Mouse (Mus musculus): ENCODE measurements around the gene Wwc1.
"Not testable (repeated sequence)": the region's sequence is repeated elsewhere in the genome, so short reads cannot be mapped to it uniquely, and the experiment has no call there.

The Wwc1 gene

DNA sequence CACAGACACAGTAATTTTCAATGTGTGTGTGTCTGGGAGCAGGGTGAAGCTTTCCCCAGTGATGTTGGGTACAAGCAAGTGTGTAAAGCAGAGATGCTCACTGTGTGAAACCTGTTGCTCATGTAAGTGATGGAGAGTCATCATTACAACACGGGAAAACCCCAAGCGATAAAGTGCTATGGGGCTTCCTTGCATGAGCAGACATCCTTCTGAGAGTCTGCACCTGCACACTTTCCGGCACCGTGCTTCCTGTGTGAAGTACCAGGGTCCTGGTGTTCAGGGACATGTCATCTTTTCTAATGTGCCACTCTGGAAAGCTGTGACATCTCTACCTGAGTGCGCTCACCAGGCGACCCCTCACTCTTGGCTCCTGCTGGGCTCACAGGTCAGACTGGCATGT is 97.5 kb downstream of the Wwc1 start:
- in situ Hi-C loops (cut with MboI, MseI) = no loop called here

- in situ Hi-C loops (cut with MboI, MseI) = no loop called here
These were observed 101.8 kb downstream of the Wwc1 start for GRCm38 (mm10) chr11:35878559-35878897.

GRCm38 (mm10) chr11:35877651-35878558 is 102.4 kb downstream of the Wwc1 start:
- in situ Hi-C loops (cut with MboI, MseI) = no loop called here

GRCm38 (mm10) chr11:35873624-35874244 is 106.6 kb downstream of the Wwc1 start:
- in situ Hi-C loops (cut with MboI, MseI) = no loop called here

DNA sequence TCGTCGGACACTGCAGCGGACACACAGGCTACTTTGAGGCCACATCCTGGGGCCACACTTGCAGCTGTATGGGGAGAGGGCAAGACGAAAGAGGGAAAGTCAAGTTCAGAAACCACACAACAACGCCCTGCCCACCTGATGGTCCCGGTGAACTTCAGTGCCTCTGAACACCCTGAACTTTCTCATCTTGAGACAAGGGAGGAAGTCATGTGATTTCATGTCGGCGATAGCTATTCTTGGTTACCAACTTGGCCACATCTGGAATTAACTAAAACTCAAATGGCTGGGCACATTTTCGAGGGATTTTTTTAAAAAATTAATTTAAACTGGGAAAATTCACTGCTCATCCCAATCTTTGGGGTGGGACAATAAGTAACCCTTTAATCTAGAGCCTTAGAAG is 109.4 kb downstream of the Wwc1 start:
- in situ Hi-C loops (cut with MboI, MseI) = no loop called here

DNA sequence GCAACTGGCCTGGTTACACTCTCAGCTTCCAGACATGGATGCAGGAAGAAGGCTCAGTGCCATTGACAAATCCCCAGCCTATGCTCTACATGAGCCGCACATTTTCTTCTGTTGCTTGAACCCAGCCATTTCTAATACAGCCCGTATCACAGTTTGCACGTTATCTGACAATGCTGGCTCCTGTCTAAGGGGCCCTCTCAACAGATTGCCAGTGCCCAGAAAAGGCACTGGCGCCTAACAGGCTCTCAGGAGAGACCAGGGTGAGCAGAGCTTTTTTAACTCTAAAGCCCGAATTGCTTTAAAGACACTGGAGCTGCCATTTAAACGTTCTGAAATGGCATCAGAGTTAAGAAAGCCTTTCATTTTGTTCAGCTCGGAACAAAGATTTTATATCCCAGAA is 114.2 kb downstream of the Wwc1 start:
- in situ Hi-C loops (cut with MboI, MseI) = no loop called here

GRCm38 (mm10) chr11:35864981-35865604 is 115.2 kb downstream of the Wwc1 start:
- in situ Hi-C loops (cut with MboI, MseI) = no loop called here

DNA sequence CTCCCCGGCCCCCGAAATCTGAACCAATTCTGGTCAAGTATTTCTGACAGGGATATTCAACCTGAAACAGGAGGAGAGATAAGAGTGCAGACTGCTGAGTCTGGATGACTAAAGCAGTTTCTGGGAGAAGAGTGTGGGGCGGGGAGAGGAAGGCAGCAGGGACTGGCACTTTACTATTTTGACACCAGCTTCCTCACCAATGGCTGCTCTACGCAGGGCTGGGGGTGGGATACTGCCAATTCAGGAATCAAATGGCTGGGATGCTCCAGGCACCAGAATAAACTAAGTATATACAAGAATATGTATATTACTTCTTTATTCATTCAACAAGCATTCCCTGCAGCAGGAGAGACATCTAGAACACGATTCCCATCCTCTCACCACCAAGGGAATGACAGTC is 116.7 kb downstream of the Wwc1 start:
- in situ Hi-C loops (cut with MboI, MseI) = no loop called here

DNA sequence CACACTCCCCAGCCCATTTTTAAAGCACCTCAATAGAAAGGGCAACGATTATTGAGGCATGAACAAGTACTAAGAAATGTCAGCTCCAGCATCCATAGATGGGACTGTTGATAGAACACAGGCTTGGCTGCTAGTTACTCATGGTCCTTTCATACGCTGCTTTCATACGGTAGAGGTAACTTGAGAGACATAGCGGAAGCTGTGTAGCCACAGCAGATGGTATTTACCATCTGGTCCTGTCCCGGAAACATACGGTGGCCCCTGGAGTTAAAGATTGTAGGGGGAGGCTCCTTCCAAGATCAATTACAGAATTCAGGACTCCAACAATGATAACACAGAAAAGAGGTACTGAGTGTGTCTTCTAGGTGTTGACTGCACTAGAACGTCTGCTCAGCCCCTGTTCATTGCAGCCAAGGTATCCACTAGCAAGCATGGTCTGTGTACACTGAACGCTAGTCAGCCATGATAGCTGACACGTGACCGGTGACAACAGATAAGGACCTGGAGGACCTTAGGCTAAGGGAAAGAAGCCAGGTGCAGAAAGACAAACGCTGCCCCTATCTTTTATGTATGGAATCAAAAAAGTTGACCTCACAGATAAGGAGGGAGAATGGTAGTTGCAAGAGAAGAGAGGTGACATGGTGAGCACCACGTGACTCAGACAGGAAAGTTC is 122.8 kb downstream of the Wwc1 start:
- in situ Hi-C loops (cut with MboI, MseI) = loop anchor here (10.0 kb wide), 1 partner anchor 147 kb away; no protein-coding TSS in a partner anchor

DNA sequence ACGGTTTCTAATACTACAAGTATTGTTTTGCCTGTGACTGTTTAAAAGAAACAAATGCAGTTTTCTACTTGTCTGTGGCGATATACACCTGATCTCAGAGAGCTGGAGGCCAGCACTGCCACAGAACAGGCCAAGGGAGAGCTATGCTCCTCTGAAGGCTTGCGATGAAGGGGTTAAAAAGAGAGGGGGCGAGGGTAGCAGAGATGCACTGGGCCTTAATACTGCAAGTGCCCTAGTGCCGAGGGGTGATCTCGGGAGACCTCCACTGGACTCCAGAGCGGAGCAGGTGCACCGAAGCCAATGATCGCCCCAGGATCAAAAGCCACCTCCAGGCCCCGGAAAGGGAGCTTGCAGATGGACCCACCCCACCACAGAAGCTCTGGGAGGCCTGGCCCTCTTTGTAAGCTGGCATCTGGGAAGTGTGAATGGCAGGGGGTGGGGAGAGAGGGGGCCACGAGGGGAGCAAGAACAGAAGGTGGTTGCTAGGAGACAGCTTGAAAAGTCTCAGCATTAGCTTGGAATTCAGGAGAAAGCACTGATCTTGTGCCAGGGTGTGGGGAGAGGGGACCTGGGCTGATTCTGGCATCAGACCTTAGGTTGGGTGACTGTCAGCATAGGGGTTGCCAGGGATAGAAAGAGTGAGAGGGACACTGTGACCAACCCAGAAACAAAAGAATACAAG is 123.8 kb downstream of the Wwc1 start:
- in situ Hi-C loops (cut with MboI, MseI) = loop anchor here (10.0 kb wide), 1 partner anchor 148 kb away; no protein-coding TSS in a partner anchor

DNA sequence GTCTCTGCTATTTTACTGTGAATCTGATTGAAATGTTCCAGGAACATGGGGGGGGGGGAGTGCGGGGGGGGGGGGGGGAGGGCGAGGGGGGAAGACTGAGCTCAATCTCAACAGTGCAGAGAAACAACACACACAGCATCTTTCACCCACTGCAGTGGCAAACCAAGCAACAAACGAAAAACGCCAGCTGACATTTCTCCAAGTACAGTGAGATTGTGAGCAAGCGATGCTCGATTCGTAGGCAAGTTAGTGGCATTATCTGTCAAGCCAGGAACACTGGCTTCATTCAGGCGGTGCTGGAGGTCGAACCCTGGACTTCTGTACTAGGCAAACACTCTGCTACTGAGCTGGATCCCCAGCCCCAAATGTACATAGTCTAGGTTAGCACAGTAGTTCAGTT is 124.8 kb downstream of the Wwc1 start:
- in situ Hi-C loops (cut with MboI, MseI) = loop anchor here (10.0 kb wide), 1 partner anchor 149 kb away; no protein-coding TSS in a partner anchor

DNA sequence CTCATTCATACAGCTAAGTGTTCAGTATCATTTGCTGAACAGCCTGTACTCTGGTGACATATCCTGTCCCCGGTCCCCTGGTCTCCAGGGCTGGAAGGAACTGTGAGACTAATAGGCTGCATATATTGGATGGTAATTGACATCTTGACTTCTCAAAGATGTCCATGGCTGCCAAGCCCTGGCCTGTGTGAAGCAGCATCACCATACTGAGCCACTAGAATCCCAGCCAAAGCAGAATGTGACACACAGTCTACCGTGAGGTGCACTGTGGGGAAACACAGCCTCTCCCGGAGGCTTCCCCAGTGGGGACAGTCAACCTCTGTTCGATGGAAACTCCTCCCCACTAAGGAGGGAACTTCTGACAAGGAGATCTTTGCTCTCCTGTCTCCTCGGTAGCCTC is 125.4 kb downstream of the Wwc1 start:
- in situ Hi-C loops (cut with MboI, MseI) = loop anchor here (10.0 kb wide), 1 partner anchor 150 kb away; no protein-coding TSS in a partner anchor

- in situ Hi-C loops (cut with MboI, MseI) = loop anchor here (10.0 kb wide), 1 partner anchor 151 kb away; no protein-coding TSS in a partner anchor
These were observed 126.7 kb downstream of the Wwc1 start for GRCm38 (mm10) chr11:35853651-35854050.

DNA sequence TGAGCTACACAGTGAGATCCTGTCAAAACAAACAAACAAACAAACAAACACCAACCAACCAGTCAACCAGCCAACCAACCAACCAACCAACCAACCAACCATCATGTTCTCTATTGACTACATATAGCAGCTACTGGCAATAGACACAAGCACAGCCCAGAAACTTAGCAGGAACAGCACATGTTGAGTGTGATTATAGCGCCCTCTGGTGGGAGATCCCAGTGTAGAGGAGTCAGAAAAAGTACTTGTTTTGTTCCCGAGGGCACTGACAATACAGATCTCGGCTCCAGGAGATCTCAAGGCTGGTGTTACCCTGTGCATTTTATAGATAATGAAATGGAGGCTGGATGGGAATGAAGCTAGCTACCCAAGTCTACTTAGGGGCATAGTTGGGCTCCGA is 127.6 kb downstream of the Wwc1 start:
- in situ Hi-C loops (cut with MboI, MseI) = loop anchor here (10.0 kb wide), 1 partner anchor 152 kb away; no protein-coding TSS in a partner anchor

- in situ Hi-C loops (cut with MboI, MseI) = no loop called here
These were observed 136.0 kb downstream of the Wwc1 start for GRCm38 (mm10) chr11:35844299-35844698.

DNA sequence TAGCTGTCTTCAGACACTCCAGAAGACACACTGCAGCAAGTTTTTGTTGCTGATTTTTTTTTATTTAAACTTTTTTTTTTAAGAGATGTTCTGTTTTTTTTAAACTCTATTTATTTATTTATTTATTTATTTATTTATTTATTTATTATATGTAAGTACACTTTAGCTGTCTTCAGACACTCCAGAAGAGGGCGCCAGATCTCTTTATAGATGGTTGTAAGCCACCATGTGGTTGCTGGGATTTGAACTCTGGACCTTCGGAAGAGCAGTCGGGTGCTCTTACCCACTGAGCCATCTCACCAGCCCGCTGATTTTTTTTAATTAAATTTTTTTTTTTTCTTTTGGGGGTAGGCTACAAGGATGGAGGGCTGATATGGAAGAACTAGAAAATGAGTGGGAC is 137.8 kb downstream of the Wwc1 start:
- in situ Hi-C loops (cut with MboI, MseI) = not testable (repeated sequence)

- in situ Hi-C loops (cut with MboI, MseI) = no loop called here
These were observed 138.5 kb downstream of the Wwc1 start for GRCm38 (mm10) chr11:35841738-35842325.

DNA sequence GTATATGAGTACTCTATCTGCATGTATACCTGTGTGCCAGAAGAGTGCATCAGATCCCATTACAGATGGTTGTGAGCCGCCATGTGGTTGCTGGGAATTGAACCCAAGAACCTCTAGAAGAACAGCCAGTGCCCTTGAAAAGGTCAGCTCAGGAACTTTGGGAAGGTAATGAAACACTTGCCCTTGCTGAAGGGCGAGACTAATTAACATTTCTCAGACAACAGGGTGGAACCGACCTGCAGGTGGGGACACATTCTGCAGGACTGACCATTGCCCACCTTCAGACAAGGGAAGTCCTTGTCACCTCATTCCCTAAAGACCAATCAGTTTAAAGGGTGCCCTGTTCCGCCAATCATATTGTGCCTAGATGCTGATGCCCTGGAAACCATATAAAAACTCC is 139.5 kb downstream of the Wwc1 start:
- in situ Hi-C loops (cut with MboI, MseI) = not testable (repeated sequence)

GRCm38 (mm10) chr11:35840282-35840681 is 140.0 kb downstream of the Wwc1 start:
- in situ Hi-C loops (cut with MboI, MseI) = no loop called here

Data from regulatory T cell (primary cell).